Mouse (Mus musculus) heart, adult 8-10 months (tissue): ENCODE measurements around the gene Tmem143. TPM values are rescaled to one million over a fixed set of nuclear protein-coding genes. Genes with fewer than 3 reads are reported as not detected.
A peak's percentile ranks its signal among the peaks of the same experiment; 100 is the strongest.

Source experiments
- DNase-seq: peaks from one replicate; pipeline ENCODE4 v3.0.0; 2022; ENCODE audit warnings: low spot score
- total RNA-seq, 4 experiments: library from RNA; stranded (reverse); gene quantifications; 2 replicates each; pipeline ENCODE4 v1.2.4; 2022

Gene Tmem143
- total RNA-seq, 4 experiments from 2014 or later = 115 to 143 (median 126) TPM

DNA sequence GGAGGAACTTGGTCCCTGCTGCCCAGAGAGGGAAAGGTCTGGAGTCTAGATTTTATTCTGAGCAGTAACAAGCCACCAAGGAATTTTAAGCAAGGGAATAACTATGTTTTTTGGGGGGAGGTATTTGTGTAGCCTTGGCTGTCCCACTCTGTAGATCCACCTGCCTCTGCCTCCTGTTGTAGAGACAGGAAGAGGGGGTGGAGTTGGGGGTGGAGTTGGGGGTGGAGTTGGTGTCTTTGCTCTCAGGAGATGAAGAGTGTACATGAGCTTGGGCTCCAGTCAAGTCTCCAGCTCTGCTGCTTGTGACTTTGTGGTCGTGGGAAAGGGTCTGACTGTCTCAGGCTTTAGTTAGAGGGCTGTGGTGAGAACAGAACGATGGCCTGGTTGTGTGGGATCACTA lies 15.7 kb upstream of the Tmem143 start:
- no peak for DNase-seq

DNA sequence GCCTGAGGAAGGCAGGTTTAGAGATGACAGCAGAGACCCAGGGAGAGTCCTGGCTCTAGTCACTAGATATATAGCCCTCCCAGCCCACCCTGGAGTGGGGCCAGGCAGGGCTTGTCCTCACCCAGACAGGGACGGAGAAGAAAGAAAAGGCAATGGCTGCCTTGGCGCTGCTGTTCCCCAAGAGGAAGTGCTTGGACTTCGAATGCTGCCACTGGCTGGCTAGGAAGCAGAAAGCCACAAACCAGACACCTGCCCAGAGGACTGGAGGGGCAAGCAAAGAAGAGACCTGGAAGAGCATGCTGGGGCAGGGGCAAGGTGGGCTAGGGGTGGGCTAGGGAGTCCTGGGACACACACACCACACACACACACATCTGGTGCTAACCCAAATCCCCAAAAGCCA lies 9.5 kb upstream of the Tmem143 start:
- no peak for DNase-seq

DNA sequence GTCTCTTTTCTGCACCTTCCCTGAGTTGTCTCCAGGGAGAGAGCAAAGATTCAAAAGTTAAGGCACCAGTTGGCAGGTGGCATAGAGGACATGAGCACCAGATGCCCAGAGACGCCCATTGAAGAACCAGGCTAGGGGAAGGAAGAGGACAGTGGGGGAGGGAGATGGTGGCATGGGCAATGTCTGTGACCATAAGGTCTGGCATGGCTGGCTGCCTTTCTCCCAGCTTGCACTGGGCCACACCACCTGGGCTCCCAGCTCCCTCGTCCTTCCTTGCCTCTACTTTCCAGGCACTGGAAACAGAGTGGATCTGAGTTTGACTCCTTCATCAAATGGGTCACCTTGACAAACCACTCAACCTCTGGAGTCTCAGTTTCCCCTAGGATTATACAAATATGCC lies 4.1 kb upstream of the Tmem143 start:
- no peak for DNase-seq

DNA sequence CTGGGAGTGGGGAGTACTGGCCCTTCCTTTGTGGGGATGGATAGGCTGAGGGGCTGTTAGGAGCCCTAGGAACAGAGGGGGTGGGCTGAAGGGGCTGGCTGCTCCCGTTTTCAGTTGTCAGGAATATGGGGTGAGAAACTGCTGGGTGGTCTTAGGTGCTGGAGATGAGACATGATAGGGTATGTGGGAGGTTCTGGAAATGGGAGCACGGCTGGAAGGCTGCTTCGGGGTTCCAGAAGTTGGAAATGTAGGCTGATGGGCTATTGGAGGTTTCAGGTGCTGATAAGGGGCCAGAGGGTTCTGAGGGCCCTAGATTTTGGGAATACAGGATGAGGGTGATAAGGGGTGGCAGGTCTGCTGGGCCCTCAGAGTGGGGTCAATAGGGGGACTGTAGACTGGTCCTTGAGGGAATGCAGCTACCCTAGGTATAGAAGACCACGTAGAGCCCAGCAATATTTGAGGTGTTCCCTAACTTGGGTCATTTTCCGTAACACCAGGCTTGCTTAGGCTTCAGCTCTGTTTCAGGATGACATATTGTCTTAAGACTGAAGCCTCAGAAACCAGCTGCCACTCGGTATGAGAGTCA lies 717 bp upstream of the Tmem143 start:
- DNase-seq = no peak

DNA sequence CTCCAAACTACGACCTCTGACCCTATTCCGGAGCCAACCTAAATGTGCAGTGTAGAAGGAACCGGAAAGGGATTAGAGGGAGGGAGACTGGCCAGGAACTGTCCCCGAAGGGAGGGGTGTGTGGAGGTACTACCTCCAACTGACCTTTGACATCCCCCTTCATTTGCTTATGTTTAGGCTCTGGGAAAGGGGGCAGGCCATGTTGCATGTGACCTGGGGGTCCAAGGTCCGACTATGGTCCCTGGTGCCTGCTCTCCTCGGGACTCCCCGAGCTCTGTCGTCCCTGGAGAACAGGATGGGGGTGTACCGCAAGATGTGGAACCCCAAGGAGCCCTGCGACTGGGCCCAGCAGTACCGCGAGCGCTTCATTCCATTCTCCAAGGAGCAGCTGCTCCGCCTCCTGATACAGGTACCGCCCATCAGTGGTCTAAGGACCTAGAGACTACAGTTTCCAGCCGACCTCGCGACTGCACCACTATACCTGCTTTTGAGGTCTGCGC lies 567 bp downstream of the Tmem143 start:
- no peak for DNase-seq

DNA sequence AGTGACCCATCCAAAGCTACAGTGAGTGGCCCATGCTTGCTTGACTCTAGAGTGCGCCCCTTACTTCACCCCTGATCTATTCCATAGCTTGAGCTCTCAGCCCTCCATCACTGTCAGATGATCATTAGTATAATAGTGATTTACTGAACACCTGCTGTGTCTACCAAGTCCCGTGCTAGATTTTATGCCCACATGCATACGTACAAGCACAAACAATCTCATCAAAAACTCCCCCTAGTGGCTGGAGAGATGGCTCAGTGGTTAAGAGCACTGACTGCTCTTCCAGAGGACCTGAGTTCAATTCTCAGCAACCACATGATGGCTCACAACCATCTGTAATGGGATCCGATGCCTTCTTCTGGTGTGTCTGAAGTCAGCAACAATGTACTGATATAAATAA lies 1.4 kb downstream of the Tmem143 start:
- peak; percentile 21 for DNase-seq

DNA sequence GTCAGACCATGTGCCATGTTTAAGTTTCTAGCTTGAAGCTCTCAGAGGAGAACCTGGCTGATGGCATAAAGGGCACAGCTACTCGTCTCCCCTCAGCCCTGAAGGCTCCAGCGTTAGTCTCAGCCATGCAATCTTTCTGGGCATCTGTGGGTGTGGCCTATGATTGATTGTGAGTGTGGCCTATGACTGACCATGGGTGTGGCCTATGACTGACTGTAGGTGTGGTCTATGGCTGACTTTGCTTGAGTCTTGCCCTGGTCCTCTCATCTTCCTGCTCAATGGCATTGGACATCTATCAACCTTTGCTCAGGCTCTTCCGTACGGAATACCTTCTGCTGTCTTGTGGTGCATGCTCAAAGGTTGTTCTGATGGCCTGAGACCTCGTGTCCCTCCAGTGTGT lies 4.8 kb downstream of the Tmem143 start:
- no peak for DNase-seq

DNA sequence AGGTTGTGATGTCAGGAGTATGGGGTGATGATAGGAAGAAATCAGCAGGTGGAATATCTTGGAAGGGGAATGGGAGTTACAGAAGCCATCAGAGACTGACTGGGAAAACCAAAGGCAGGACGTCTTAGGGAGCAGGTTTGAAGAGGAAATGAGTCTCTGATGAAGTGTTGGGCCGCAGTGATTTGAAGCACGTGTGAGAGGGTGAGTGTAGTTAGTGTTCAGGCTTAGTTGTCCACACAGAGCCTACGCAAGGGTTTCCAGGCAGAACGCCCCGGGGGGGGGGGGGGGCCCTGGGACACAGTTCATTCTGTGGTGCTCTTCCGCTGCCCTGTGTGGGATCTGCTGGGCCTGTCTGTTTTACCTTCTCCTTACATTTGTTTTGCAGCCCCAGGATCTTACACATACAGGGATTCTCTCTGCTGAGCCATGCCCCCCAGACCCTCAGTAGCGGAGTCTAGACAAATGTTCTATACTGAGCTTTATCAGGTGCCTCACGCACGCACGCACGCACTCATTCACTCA lies 5.8 kb downstream of the Tmem143 start:
- no peak for DNase-seq

DNA sequence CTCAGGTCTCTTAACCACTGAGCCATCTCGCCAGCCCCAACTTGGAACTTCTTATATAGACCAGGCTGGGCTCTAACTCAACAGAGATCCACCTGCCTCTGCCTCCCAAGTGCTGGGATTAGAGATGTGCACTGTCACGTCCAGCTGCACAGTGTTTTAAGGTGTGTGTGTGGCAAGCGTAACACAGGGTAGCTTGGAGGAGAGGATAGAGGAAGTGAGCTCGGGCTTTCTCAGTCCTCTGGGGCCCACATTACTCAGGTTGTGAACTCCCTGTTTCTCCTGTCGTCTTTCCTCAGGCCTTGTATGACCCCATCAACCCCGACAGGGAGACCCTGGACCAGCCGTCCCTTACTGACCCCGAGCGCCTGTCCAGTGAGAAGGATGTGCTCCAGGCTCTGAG lies 9.9 kb downstream of the Tmem143 start:
- DNase-seq = no peak

DNA sequence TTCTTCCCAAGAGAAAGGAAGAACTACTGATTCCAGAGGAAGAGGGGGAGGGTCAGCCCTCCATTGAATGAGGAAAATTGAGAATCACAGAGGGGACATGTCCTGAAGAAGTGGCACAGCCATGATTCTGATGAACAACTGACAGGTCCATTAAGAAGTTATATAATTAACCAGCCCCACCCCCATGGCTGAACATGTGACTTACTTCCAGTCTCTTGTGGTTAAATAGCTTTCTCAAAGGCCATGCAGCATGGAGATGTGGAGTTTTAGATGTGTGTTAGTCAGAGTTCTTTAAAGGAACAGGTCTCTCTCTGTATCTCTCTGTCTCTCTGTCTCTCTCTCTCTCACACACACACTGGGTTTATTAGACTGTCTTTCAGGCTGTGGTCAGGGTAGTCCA lies 11.6 kb downstream of the Tmem143 start:
- no peak for DNase-seq

DNA sequence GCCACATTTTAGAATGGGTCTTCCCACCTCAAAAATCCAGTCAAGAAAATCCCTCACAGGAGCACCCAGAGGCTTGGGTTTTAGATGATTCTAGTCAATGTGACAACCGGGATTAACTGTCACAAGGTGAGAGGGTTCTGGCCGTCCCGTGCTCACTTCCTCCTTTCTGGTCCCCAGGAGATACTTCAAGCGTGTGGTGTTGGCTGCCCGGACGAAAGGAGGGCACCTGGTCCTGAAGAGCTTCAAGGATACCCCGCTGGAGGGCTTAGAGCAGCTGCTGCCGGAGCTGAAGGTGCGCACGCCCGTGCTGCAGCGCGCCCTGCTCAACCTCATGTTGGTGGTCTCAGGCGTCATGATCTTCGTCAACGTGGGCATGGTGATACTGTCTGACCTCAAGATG lies 12.4 kb downstream of the Tmem143 start:
- DNase-seq = no peak

DNA sequence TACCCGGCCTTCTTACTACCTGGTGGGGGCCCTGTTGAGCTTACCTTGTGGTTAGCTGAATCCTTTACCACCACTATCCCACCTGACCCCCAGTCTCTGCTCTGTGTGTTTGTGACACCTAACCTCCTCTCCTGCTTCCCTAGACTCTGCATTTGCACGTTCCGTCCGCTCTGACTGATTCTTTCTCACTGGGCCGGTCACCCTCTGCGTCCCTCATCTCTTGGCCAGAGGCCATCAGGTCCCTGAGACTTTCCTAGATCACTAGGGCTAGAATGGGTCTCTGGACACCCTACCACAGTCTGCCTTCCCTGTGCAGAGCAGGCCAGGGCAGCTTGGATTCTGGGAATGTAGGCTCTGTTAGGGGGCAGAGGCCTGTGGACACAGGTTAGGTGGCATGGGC lies 17.3 kb downstream of the Tmem143 start:
- DNase-seq = no peak

DNA sequence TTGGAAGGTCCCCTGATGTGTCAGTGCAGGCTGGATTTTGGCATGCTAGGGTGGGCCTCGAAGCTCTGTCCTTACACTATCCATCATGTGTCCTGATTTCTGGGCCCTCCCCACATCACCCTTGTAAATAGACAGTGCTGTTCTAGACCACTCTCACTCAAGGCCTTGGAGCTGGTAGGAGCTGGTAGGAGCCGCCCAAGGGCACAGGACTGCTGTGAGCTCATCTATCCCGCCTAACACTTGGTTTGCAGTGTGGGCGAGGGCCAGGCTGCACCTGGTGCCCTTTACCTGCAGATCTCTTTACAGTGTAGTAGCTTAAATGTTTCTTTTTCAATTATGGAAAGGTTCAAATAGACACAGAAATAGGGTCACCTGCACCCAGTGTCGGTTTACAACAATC lies 18.3 kb downstream of the Tmem143 start:
- DNase-seq = no peak

DNA sequence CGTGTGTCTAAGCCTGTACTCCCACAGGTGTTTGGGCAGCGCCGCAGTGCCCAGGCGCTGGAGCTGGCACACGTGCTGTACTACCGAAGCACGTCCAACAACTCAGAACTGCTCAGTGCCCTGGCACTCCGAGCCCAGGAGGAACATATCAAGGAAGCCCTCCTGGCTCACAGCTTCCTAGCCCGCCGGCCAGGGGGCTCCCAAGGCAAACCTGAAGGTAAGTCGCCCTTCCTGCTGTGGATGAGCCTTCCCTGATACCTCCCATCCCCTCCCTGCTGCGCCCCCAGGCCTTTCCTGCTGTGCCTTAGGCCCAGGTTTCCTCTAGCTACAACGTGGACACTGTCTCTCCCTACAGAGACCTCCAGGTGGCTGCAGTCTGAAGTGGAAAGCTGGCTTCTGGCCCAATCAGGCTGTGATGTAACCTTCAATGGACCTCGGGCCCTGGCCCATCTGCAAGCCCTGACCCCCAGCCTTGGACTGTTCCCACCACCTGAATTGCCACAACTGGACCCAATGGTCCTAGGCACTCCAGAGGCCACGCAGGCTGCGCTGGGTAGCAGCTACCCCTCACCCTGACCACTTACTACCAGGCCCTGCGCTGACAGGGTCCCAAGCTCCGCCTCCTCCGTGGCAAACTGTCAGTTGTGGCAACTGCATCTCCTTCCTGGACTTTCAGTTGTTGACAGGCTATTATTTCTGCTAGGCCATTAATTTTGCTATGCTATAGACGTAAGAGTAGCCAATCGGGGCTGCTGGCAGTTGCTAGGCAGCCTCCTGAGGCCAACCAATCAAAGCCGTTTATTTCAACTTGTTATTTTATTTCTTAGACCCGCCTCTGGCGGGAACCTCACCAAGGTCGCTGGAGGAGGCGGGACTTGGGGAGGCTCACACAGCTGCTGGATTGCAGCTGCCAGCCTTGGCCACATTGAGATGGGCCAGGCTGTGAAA lies 19.6 kb downstream of the Tmem143 start:
- DNase-seq = peak; percentile 77

DNA sequence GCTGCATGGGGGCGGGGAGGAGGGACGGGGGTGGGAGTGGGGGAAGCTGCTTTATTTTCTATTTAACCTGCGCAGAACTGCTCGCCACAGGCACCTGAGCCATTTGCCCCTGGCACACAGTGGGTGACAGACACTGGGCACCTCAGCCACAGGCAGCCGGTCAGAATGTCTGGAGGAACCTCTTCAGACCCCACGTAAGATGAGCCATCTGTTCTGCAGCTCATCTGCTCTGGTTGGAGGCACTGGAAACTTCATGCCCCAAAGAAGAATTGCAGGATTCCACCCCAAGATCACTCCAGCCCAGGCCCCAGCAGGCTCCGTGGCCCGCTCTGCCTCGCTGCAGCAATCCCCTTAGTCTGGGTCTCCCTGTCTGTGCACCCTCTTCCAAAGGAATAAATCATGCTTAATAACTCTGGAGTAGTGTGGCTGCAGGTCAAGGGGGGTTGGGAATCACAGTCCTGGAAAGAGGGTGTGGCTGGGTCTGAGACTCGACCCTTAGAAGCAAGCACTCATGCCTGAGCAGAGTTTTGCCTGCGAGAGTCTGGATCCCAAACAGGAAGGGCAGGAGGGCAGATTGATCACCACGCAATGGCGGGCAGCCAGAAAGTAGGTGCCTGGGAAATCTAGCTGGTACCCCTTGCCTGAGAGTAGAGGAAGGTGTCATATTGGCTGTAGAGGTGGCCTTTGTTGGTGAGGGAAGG lies 20.4 kb downstream of the Tmem143 start:
- DNase-seq = no peak

DNA sequence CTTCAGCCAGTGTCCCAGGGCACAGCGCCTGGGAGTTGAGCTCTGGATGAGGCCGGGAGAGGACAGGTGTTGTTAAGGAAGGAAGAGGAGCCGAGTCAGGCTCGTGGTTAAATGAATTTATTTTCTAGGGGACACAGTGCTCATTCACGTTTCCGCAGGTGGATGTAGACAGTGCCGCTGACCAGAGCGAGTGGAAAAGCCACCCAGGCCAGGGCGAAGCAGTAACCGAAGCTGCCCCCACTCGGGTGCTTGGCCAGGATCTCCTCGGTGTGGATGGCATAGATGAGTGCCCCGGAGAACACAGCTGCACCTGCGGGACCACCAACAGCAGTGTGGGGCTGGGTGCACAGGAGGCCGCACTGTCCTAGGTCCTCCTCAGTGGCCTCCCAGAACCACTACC lies 21.2 kb downstream of the Tmem143 start:
- no peak for DNase-seq

DNA sequence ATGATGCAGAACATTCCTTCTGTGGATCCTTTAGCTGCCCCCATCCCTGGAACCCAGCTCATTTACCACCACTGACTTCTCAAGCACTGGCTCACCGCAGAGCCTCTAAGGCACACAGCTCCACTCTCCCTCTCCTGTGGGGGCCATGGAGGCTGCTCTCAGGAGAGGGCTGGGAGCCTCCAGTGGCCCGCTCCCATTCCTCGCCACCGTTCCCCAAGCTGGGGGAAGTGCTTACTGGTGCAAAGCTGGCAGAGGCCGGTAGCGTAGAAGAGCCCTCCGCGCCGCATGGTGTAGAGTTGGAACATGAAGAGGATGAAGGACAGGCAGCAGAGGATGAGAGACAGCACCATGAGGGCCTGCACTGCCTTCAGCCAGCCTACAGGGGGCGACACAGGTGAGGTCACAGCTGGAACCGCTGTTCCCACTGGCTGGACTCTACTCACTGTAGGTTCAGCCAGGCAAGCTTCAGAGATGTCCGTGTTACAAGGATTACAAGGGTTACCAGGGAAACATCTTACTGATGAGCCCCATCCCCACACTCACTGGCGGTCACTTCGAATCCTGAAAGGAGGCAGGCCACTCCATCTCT lies 22.4 kb downstream of the Tmem143 start:
- no peak for DNase-seq

DNA sequence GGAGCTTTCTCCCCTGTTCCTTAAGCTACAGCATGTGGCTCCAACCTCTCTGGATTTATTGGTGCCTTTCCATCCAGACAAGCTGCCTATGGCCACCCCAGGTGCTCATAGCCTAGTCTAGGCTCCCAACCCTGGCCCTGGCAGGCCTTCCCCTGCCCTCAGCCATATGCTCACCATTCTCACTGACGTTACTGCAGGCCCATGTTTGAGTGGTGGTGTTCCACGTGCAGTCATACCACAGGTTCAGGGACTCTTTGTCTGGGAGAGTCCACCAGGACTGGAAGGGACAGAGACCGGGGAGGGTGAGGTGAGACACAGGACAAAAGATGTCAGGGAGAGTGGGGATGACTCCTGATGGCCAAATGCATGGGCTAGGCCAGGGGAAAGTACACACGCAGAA lies 23.0 kb downstream of the Tmem143 start:
- no peak for DNase-seq

DNA sequence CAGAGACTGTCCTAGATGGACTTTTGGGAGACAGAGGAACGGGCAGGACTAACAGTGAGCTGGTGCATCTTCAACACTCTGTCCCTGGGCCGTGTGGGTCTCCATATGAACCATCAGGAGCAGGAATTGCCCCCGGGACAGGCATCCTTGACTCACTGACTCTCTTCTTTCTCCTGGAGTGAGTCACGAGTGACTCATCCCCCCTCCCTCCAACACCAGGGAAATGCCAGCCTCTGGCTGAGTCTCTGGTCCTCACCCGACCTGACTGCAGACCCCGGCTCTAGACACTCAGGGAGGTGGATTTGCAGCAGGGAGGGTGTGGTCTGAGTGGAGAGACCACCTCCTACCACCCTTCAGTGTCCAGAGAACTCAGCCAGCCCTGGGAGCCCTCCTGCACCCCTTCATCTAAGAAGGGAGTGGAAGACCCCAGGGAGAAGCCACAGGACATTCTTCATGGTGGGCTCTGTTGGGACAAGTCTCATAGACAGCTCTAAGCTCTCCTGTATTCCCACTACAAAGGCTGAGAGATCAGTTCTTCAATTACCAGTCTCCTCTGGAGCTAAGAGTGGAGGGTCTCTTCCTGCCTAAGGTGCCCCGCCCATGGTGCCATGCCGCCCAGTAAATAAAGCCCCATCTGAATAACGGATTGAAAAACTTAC lies 24.0 kb downstream of the Tmem143 start:
- peak; percentile 33 for DNase-seq

DNA sequence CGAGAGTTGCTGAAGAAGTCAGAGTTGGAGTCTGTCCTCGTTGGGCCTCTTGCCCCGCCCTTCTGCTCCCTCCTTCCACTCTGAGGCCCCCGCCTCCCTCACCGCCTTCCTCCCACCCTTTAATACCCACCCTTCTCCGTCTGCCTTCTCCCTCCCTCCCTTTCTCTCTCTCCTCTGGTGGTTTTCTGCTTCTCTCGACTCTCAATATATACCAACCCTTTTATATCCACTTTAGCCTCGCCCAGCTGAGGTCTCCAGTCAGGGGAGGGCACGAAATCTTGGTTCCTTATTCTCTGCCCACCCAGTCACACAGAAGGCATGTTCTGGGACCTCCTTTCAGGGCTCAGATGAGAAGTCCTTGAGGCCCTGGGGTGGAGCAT lies 24.5 kb downstream of the Tmem143 start, which contains the start of gene Emp3:
Gene Emp3, minus strand, starts transcription at position 163 of the 380 bp plus-strand sequence.
- peak; percentile 56 for DNase-seq

DNA sequence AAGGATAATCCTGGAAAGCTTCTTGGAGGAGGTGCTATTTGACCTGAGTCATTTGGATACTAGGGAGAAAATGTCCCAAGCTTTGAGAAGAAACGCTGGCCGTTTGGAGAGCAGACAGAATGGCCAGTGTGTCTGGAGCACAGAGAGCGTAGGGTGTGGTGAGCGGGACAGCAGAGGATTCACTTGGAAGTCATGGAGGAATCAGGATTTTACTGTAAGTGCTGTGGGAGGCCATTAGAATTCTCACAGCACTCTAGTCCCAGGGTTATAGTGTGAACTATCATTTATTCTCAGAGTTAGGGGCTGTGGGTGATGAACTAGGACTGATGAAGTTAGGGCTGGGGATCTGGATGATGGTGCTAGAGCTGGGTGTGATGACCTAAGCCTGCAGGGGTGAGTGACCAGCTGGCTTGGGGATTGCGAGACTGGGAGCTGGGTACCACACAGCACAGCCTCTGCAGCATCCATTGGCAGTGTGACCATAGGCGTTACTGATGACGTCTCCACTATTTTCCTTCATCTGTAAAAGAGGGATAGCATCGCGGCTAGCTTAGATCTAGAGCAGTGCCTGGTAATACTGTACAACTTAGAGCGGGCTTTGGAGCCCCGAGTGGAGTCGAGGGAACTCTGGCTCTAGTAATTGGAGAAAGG lies 25.3 kb downstream of the Tmem143 start:
- peak; percentile 10 for DNase-seq
